Mouse (Mus musculus) kidney, embryonic 14.5 days (tissue): ENCODE results near the gene Plekhm3. TPM values are rescaled to one million over a fixed set of nuclear protein-coding genes. Genes with fewer than 3 reads are reported as not detected.

Experiments
- ATAC-seq: fragments of 200-750 bp; cut with Nextera tagmentation; 2 replicates; pipeline ENCODE4 v1.8.0; 2017; ENCODE audit warnings: moderate number of reproducible peaks, mild to moderate bottlenecking, moderate TSS enrichment, moderate library complexity; ENCODE audit not compliant: low FRiP score, low TSS enrichment
- H3K27ac ChIP-seq: fragments of 300-500 bp; sonication (generic); 2 replicates; pipeline ENCODE4 v1.5.1; 2014; ENCODE audit warnings: low read depth, mild to moderate bottlenecking, low read length, moderate library complexity, mixed read lengths
- H3K27me3 ChIP-seq: fragments of 300-500 bp; sonication (generic); 2 replicates; pipeline ENCODE4 v1.6.1; 2014; ENCODE audit warnings: mild to moderate bottlenecking, low read length; ENCODE audit not compliant: control insufficient read depth, insufficient read depth
- H3K36me3 ChIP-seq: fragments of 300-500 bp; sonication (generic); 2 replicates; pipeline ENCODE4 v1.6.1; 2014; ENCODE audit warnings: low read length, mixed read lengths; ENCODE audit not compliant: control insufficient read depth, insufficient read depth
- H3K4me1 ChIP-seq: fragments of 300-500 bp; sonication (generic); 2 replicates; pipeline ENCODE4 v1.6.1; 2014; ENCODE audit warnings: low read length, mixed read lengths; ENCODE audit not compliant: control insufficient read depth, insufficient read depth
- H3K4me2 ChIP-seq: fragments of 300-500 bp; sonication (generic); replicated peaks from 2 replicates; pipeline ENCODE4 v1.6.1; 2014; ENCODE audit warnings: low read depth, mild to moderate bottlenecking, low read length
- H3K4me3 ChIP-seq: fragments of 300-500 bp; sonication (generic); 2 replicates; pipeline ENCODE4 v1.5.1; 2014; ENCODE audit warnings: mild to moderate bottlenecking, low read length
- H3K9ac ChIP-seq: fragments of 300-500 bp; sonication (generic); 2 replicates; pipeline ENCODE4 v1.6.1; 2014; ENCODE audit warnings: low read depth, mild to moderate bottlenecking, low read length, moderate library complexity
- H3K9me3 ChIP-seq: fragments of 300-500 bp; sonication (generic); 2 replicates; pipeline ENCODE4 v1.6.1; 2016; ENCODE audit warnings: low read length; ENCODE audit not compliant: control insufficient read depth
- whole genome bisulfite sequencing: fragments of 180-500 bp; shearing (Covaris S2); extraction: QIAGEN DNeasy Blood & Tissue Kit; methylation state at CpG from one replicate; pipeline ENCODE4 v1.1.7; 2014; 5-methylcytosine and 5-hydroxymethylcytosine counted together
- polyA plus RNA-seq: library from polyadenylated mRNA; unstranded; fragments of >200 nt; fragmentation: Nextera tagmentation; extraction: Ambion mirVana; gene quantifications from 2 replicates; pipeline ENCODE4 v1.2.1, GENCODE M21; 2014

Gene Plekhm3
- polyA plus RNA-seq, 1 experiment from 2014 or later, result 7.0 TPM

GRCm38 (mm10) chr1:64843900-64844616 is 112.6 kb downstream of the Plekhm3 start:
- Histone ChIP-seq H3K4me3 (no peak overlapping the region), H3K27ac (no peak overlapping the region), H3K9me3 (no peaks in the 10 kb centered on the region), H3K4me2 (no peak overlapping the region), H3K27me3 (no peaks in the 10 kb centered on the region), H3K36me3 (no peaks in the 10 kb centered on the region), H3K9ac (no peak overlapping the region), H3K4me1 (peaks cover 26% of the 10 kb centered on the region; the same call in 1 of the 2 replicates)
- WGBS, result 71% methylated on average over 3 of the region's 3 CpGs
- ATAC-seq, result no peak

GRCm38 (mm10) chr1:64840930-64841329 is 115.7 kb downstream of the Plekhm3 start:
- WGBS, result 30% methylated on average over 1 of the region's 1 CpGs
- H3K4me3 ChIP-seq, result no peak overlapping the region
- no peaks in the 10 kb centered on the region for H3K9me3 ChIP-seq
- H3K4me1 ChIP-seq, result peaks cover 16% of the 10 kb centered on the region; the same call in 1 of the 2 replicates
- H3K27me3 ChIP-seq, result no peaks in the 10 kb centered on the region
- H3K27ac ChIP-seq, result no peak overlapping the region
- H3K4me2 ChIP-seq, result no peak overlapping the region
- no peak overlapping the region for H3K9ac ChIP-seq
- H3K36me3 ChIP-seq, result no peaks in the 10 kb centered on the region
- ATAC-seq, result no peak

- 89% methylated on average over 5 of the region's 5 CpGs for WGBS
- H3K27ac ChIP-seq, result no peak overlapping the region
Observed at GRCm38 (mm10) chr1:64836584-64836983, 120.0 kb downstream of the Plekhm3 start.

DNA sequence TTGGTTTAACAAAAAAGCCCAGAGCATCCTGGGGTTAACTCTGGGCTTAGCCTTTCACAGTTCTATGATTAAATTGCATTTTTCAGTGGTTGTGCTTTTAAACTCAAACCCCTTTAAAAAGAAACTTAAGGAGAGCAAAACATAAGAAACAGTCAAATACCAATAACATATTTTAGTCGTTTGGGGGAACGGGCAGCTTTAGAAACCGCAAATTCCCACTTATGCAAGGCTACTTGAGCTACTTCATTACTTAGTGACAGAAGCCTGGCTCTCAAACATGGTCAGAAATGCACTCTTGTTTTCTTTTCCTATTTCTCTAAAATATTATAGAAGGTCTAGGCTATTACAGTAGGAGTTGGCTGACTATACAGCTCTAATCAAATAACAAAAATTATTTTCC is 120.5 kb downstream of the Plekhm3 start:
- no peak overlapping the region for H3K4me2 ChIP-seq
- ATAC-seq, result no peak

More at GRCm38 (mm10) chr1:64836584-64836983, 120.0 kb downstream of the Plekhm3 start:
- H3K27me3 ChIP-seq, result no peaks in the 10 kb centered on the region
- no peak for ATAC-seq
- no peak overlapping the region for H3K4me2 ChIP-seq
- H3K4me3 ChIP-seq, result no peak overlapping the region
- no peaks in the 10 kb centered on the region for H3K4me1 ChIP-seq
- H3K9ac ChIP-seq, result no peak overlapping the region
- no peaks in the 10 kb centered on the region for H3K36me3 ChIP-seq
- no peaks in the 10 kb centered on the region for H3K9me3 ChIP-seq

GRCm38 (mm10) chr1:64831552-64831951 is 125.1 kb downstream of the Plekhm3 start:
- no peaks in the 10 kb centered on the region for H3K27me3 ChIP-seq
- H3K4me1 ChIP-seq, result peaks cover 3% of the 10 kb centered on the region; the same call in 1 of the 2 replicates
- H3K4me2 ChIP-seq, result no peak overlapping the region
- WGBS, result 27% methylated on average over 2 of the region's 2 CpGs
- H3K36me3 ChIP-seq, result no peaks in the 10 kb centered on the region
- no peak overlapping the region for H3K4me3 ChIP-seq
- H3K27ac ChIP-seq, result no peak overlapping the region
- ATAC-seq, result no peak
- no peak overlapping the region for H3K9ac ChIP-seq
- no peaks in the 10 kb centered on the region for H3K9me3 ChIP-seq

More for the DNA sequence above, 120.5 kb downstream of the Plekhm3 start:
- 75% methylated on average over 3 of the region's 3 CpGs for WGBS
- Histone ChIP-seq H3K9me3 (no peaks in the 10 kb centered on the region), H3K9ac (no peak overlapping the region), H3K27me3 (no peaks in the 10 kb centered on the region), H3K4me1 (no peaks in the 10 kb centered on the region), H3K4me3 (no peak overlapping the region), H3K36me3 (no peaks in the 10 kb centered on the region), H3K27ac (no peak overlapping the region)

DNA sequence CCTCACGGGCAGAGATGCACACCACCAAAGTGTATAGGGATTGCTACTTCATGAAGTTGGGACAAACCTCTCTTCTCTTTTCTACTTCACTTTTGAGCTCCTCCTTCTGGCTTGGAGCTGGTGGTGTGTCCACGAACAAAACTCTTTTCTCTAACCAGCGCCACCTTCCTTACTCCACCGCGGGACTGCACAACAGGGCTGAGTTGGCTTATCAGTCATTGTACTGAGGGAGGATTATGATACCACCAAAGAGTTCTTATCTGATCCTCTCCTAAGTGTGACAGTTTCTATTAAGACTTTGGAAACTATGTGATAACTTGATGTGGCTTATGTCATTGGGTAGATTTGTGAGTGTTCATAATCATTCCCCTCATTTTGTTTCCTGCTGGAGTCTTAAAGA is 129.2 kb downstream of the Plekhm3 start:
- no peak for ATAC-seq
- WGBS, result 93% methylated on average over 5 of the region's 5 CpGs
- H3K36me3 ChIP-seq, result no peaks in the 10 kb centered on the region
- H3K4me3 ChIP-seq, result no peak overlapping the region
- H3K4me1 ChIP-seq, result peaks cover 8% of the 10 kb centered on the region; the same call in 1 of the 2 replicates
- H3K9me3 ChIP-seq, result no peaks in the 10 kb centered on the region
- no peak overlapping the region for H3K27ac ChIP-seq
- H3K9ac ChIP-seq, result no peak overlapping the region
- no peaks in the 10 kb centered on the region for H3K27me3 ChIP-seq
- no peak overlapping the region for H3K4me2 ChIP-seq

- Histone ChIP-seq H3K27ac (no peak overlapping the region), H3K27me3 (no peaks in the 10 kb centered on the region), H3K36me3 (no peaks in the 10 kb centered on the region), H3K9ac (no peak overlapping the region), H3K4me3 (no peak overlapping the region), H3K4me1 (peaks cover 8% of the 10 kb centered on the region; the same call in 1 of the 2 replicates), H3K9me3 (no peaks in the 10 kb centered on the region), H3K4me2 (no peak overlapping the region)
- peak; percentile 46; the same call in 1 of the 2 replicates for ATAC-seq
- 66% methylated on average over 6 of the region's 6 CpGs for WGBS
Observed at GRCm38 (mm10) chr1:64826348-64827103, 130.1 kb downstream of the Plekhm3 start.

DNA sequence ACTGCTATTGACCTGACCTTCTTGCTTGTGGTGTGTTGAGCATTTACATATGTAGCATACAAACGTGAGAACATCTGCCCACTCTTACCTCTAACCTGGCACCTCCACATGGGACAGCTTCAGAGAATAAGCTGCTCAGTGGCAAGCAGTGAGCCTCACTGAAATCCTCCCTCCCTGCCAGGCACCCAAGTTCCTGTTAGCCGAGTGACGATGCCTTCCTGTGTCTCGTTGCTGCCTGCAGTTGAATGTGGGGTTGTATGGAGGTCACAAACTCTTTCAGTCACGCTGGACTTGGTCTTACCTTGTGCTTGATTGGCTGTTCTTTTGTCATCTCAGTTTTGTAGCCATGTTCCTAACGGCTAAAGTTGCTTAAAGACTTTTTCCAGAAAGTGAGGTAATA is 133.1 kb downstream of the Plekhm3 start:
- Histone ChIP-seq H3K4me1 (peaks cover 8% of the 10 kb centered on the region; the same call in 1 of the 2 replicates), H3K9me3 (no peaks in the 10 kb centered on the region), H3K4me2 (no peak overlapping the region), H3K27me3 (no peaks in the 10 kb centered on the region), H3K4me3 (no peak overlapping the region), H3K36me3 (no peaks in the 10 kb centered on the region), H3K27ac (no peak overlapping the region), H3K9ac (no peak overlapping the region)
- ATAC-seq, result no peak
- WGBS, result 59% methylated on average over 6 of the region's 6 CpGs

- ATAC-seq, result no peak
- Histone ChIP-seq H3K4me1 (no peaks in the 10 kb centered on the region), H3K9ac (no peak overlapping the region), H3K4me3 (no peak overlapping the region), H3K27me3 (no peaks in the 10 kb centered on the region), H3K9me3 (no peaks in the 10 kb centered on the region), H3K27ac (no peak overlapping the region), H3K36me3 (no peaks in the 10 kb centered on the region), H3K4me2 (no peak overlapping the region)
- 91% methylated on average over 5 of the region's 5 CpGs for WGBS
Observed at GRCm38 (mm10) chr1:64817709-64818108, 138.9 kb downstream of the Plekhm3 start.
